Mouse (Mus musculus): ENCODE measurements around the gene Gper1.
A peak's percentile ranks its signal among the peaks of the same experiment; 100 is the strongest.

Gper1 gene

GRCm38 (mm10) chr5:139453031-139453430, 30.1 kb downstream of the Gper1 start:
- DNase-seq: no peak

- no peak for DNase-seq
Observed at GRCm38 (mm10) chr5:139455166-139455565, 32.2 kb downstream of the Gper1 start.

- no peak for DNase-seq
Observed at GRCm38 (mm10) chr5:139457241-139457640, 34.3 kb downstream of the Gper1 start.

GRCm38 (mm10) chr5:139459938-139460337, 37.0 kb downstream of the Gper1 start:
- no peak for DNase-seq

- DNase-seq: peak; percentile 99
Observed at GRCm38 (mm10) chr5:139460384-139461067, 37.6 kb downstream of the Gper1 start, which contains the start of gene 3110082I17Rik. Gene 3110082I17Rik, minus strand, starts transcription at chr5:139460527.

- no peak for DNase-seq
Observed at GRCm38 (mm10) chr5:139464874-139465273, 41.9 kb downstream of the Gper1 start.

GRCm38 (mm10) chr5:139466373-139466772, 43.4 kb downstream of the Gper1 start:
- DNase-seq: no peak

GRCm38 (mm10) chr5:139466801-139467200, 43.9 kb downstream of the Gper1 start:
- DNase-seq: no peak

- DNase-seq: peak; percentile 36
Observed at GRCm38 (mm10) chr5:139467998-139468397, 45.0 kb downstream of the Gper1 start.

- DNase-seq: no peak
Observed at GRCm38 (mm10) chr5:139474741-139475140, 51.8 kb downstream of the Gper1 start.
